11 mouse cellular contexts compared by ENCODE assay signal in the genomic region with DNA sequence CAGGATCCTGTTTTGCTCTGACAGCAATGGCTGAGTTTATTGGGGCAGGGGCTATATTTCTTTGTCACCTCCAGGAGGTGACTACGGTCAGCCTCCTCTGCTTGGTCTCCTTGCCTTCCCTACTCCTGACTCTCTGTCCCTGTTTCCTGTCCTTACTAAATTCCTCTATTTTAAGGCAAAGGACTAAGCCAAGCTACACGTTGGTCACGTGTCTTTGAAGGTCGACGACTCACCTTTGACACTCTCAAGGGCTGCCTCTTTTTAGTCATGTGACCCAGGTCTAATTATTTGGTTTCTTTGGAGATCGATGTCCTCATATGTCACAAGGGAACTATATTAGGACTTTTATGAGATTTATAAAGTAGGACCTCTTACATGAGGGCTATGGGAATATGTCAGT.
DNase-seq lines count a peak whose midpoint lies in the region; ATAC-seq lines count a peak whose summit lies in the region.
"Had no signal": no experiment of that assay in that cellular context is flagged by ENCODE, and none has a peak within 500 bp of the region (broad histone marks: within the 10 kb centered on the region; RNA-seq: fewer than 3 reads in every experiment).

No protein-coding gene starts in this region.

- no peak overlapping the region for H3K4me2 ChIP-seq in kidney, embryonic 15.5 days
- no peak overlapping the region for H3K4me2 ChIP-seq in intestine, embryonic 14.5 days (ENCODE audit: low read length)
- no peak overlapping the region for H3K4me2 ChIP-seq in liver, embryonic 15.5 days
- H3K4me2 ChIP-seq: heart, embryonic 12.5 days had no signal

- H3K9ac ChIP-seq in kidney, embryonic 15.5 days: no peak overlapping the region
- H3K9ac ChIP-seq in intestine, embryonic 14.5 days (ENCODE audit: low read length): no peak overlapping the region
- H3K9ac ChIP-seq in liver, embryonic 15.5 days: no peak overlapping the region
- H3K9ac ChIP-seq: heart, embryonic 12.5 days had no signal

- H3K27me3 ChIP-seq in kidney, embryonic 15.5 days: no peaks in the 10 kb centered on the region
- H3K27me3 ChIP-seq in intestine, embryonic 14.5 days (replicated peaks; ENCODE audit: control insufficient read depth, insufficient read depth, low read length): no peaks in the 10 kb centered on the region
- H3K27me3 ChIP-seq in liver, embryonic 15.5 days: no peaks in the 10 kb centered on the region
- H3K27me3 ChIP-seq: CH12.LX; heart, embryonic 12.5 days had no signal

- peak overlapping the region; percentile 96 for H3K27ac ChIP-seq in kidney, embryonic 15.5 days
- H3K27ac ChIP-seq in intestine, embryonic 14.5 days (ENCODE audit: low read depth): peak overlapping the region; percentile 80
- H3K27ac ChIP-seq in liver, embryonic 15.5 days (replicated peaks): peak overlapping the region; percentile 79
- H3K27ac ChIP-seq: macrophage had no signal

- no peak overlapping the region for H3K4me3 ChIP-seq in kidney, embryonic 15.5 days (replicated peaks)
- H3K4me3 ChIP-seq in intestine, embryonic 14.5 days (ENCODE audit: low read depth, low read length): no peak overlapping the region
- H3K4me3 ChIP-seq in liver, embryonic 15.5 days (replicated peaks): no peak overlapping the region
- H3K4me3 ChIP-seq: heart, embryonic 12.5 days had no signal

- H3K4me1 ChIP-seq in kidney, embryonic 15.5 days: peaks cover 73% of the 10 kb centered on the region
- H3K4me1 ChIP-seq in intestine, embryonic 14.5 days (replicated peaks; ENCODE audit: control insufficient read depth, insufficient read depth, low read length): peaks cover 33% of the 10 kb centered on the region
- peaks cover 23% of the 10 kb centered on the region for H3K4me1 ChIP-seq in liver, embryonic 15.5 days (replicated peaks)

- 69% methylated on average over 6 of the region's 6 CpGs for WGBS in kidney, embryonic 15.5 days
- 81% methylated on average over 6 of the region's 6 CpGs for WGBS in intestine, embryonic 14.5 days
- 62% methylated on average over 6 of the region's 6 CpGs for WGBS in liver, embryonic 15.5 days (ENCODE audit: insufficient replicate concordance)

- no peak for ATAC-seq in kidney, embryonic 15.5 days (replicated peaks; ENCODE audit: low FRiP score)
- ATAC-seq in intestine, embryonic 14.5 days (replicated peaks; ENCODE audit: low FRiP score, low TSS enrichment, low read depth): no peak
- ATAC-seq in liver, embryonic 15.5 days (ENCODE audit: insufficient read depth): no peak

- H3K9me3 ChIP-seq in kidney, embryonic 15.5 days (replicated peaks): no peaks in the 10 kb centered on the region
- 0 out of 2 replicates have a peak, but pooled peaks cover 2% of the 10 kb centered on the region for H3K9me3 ChIP-seq in intestine, embryonic 14.5 days (ENCODE audit: control insufficient read depth, low read length)
- H3K9me3 ChIP-seq in liver, embryonic 15.5 days (replicated peaks): no peaks in the 10 kb centered on the region
- H3K9me3 ChIP-seq: heart, embryonic 12.5 days had no signal

- DNase-seq in kidney, postnatal 36 days: no peak
- DNase-seq in 3134 (ENCODE audit: extremely low read depth, insufficient read length, low spot score): peak; percentile 14
- DNase-seq in intestine, embryonic 14.5 days (ENCODE audit: low spot score): no peak
- no peak for DNase-seq in layer of hippocampus, adult 18-20 months (ENCODE audit: low spot score in 2 of 2)
- DNase-seq in left cerebral cortex, adult 11 months (ENCODE audit: low spot score): no peak
- no peak for DNase-seq in right cerebral cortex, postnatal 36 days (ENCODE audit: low spot score in 2 of 2)

- H3K36me3 ChIP-seq in kidney, embryonic 15.5 days: no peaks in the 10 kb centered on the region
- no peaks in the 10 kb centered on the region for H3K36me3 ChIP-seq in intestine, embryonic 14.5 days (ENCODE audit: control insufficient read depth, insufficient read depth, low read length)
- H3K36me3 ChIP-seq in liver, embryonic 15.5 days (replicated peaks): no peaks in the 10 kb centered on the region
- H3K36me3 ChIP-seq: heart, embryonic 12.5 days had no signal
